Mouse (Mus musculus) ES-E14 (cell line): ENCODE results near the gene Nppb. TPM values are rescaled to one million over a fixed set of nuclear protein-coding genes. Genes with fewer than 3 reads are reported as not detected.

Experiments used
- DNase-seq: peaks from one replicate; pipeline ENCODE4 v3.0.0-alpha.2; 2013; ENCODE audit warnings: low read depth, low spot score
- H3K27ac ChIP-seq: 2 replicates; pipeline ENCODE4 v1.5.1; 2012; ENCODE audit warnings: low read depth, mild to moderate bottlenecking, low read length, moderate library complexity, mixed read lengths; ENCODE audit not compliant: poor library complexity, insufficient read depth, severe bottlenecking
- H3K36me3 ChIP-seq: 2 replicates; pipeline ENCODE4 v1.6.1; 2012; ENCODE audit warnings: mild to moderate bottlenecking, low read length, moderate library complexity, mixed read lengths; ENCODE audit not compliant: control insufficient read depth, poor library complexity, insufficient read depth, severe bottlenecking
- H3K4me1 ChIP-seq, 2 experiments: fragments of 150-350 bp in 1 of 2; sonication (generic) in 1 of 2; 2 replicates each; pipeline ENCODE4 v1.6.1; 2012; ENCODE audit warnings: low read length in 2 of 2, mild to moderate bottlenecking in 1 of 2, mixed read lengths in 1 of 2; ENCODE audit not compliant: control insufficient read depth in 2 of 2, insufficient read depth in 2 of 2, poor library complexity in 1 of 2
- H3K4me3 ChIP-seq, 2 experiments: fragments of 150-350 bp in 1 of 2; sonication (generic) in 1 of 2; 2 replicates each; pipeline ENCODE4 v1.5.1; 2012; ENCODE audit warnings: low read length in 2 of 2, low read depth in 1 of 2, mild to moderate bottlenecking in 1 of 2, mixed read lengths in 1 of 2; ENCODE audit not compliant: insufficient read depth in 1 of 2, poor library complexity in 1 of 2, severe bottlenecking in 1 of 2
- H3K9ac ChIP-seq: 2 replicates; pipeline ENCODE4 v1.6.1; 2012; ENCODE audit warnings: low read depth, mild to moderate bottlenecking, low read length, mixed read lengths; ENCODE audit not compliant: poor library complexity, insufficient read depth, severe bottlenecking
- H3K9me3 ChIP-seq: fragments of 150-350 bp; sonication (generic); 2 replicates; pipeline ENCODE4 v1.6.1; 2012; ENCODE audit warnings: low read depth, mild to moderate bottlenecking, low read length; ENCODE audit not compliant: control insufficient read depth, insufficient read depth
- CHD2 ChIP-seq: IDR thresholded peaks from 2 replicates; pipeline ENCODE4 v1.6.1; 2014; ENCODE audit warnings: mild to moderate bottlenecking, low read depth, low read length, inconsistent platforms
- HCFC1 ChIP-seq: IDR thresholded peaks from 2 replicates; pipeline ENCODE4 v1.6.1; 2012; ENCODE audit warnings: low read length, inconsistent platforms, borderline replicate concordance; ENCODE audit not compliant: insufficient read depth
- MAFK ChIP-seq: IDR thresholded peaks from 2 replicates; pipeline ENCODE4 v1.6.1; 2014; ENCODE audit warnings: mild to moderate bottlenecking, low read depth, low read length, inconsistent platforms; ENCODE audit not compliant: insufficient read depth
- ZC3H11A ChIP-seq: IDR thresholded peaks from 2 replicates; pipeline ENCODE4 v1.6.1; 2012; ENCODE audit warnings: low read depth, mild to moderate bottlenecking, inconsistent platforms, low read length, borderline replicate concordance
- ZNF384 ChIP-seq: IDR thresholded peaks from 2 replicates; pipeline ENCODE4 v1.6.1; 2012; ENCODE audit warnings: low read depth, low read length, inconsistent platforms
- in situ Hi-C, 2 experiments: fragments of 600-800 bp; cut with MboI; formaldehyde crosslinking; loops; one replicate each; pipeline ENCODE4 v1.15.1; 2025; ENCODE audit warnings: low sequenced_read_pairs in 2 of 2, inconsistent platforms in 1 of 2; ENCODE audit not compliant: unreplicated experiment in 2 of 2
- total RNA-seq: library from RNA; depleted of rRNA; stranded (reverse); fragments of 300-350 nt; gene quantifications from 2 replicates; pipeline ENCODE4 v1.2.3, GENCODE M21; 2012

The Nppb gene
- total RNA-seq, 1 experiment, result 3.8 TPM

DNA sequence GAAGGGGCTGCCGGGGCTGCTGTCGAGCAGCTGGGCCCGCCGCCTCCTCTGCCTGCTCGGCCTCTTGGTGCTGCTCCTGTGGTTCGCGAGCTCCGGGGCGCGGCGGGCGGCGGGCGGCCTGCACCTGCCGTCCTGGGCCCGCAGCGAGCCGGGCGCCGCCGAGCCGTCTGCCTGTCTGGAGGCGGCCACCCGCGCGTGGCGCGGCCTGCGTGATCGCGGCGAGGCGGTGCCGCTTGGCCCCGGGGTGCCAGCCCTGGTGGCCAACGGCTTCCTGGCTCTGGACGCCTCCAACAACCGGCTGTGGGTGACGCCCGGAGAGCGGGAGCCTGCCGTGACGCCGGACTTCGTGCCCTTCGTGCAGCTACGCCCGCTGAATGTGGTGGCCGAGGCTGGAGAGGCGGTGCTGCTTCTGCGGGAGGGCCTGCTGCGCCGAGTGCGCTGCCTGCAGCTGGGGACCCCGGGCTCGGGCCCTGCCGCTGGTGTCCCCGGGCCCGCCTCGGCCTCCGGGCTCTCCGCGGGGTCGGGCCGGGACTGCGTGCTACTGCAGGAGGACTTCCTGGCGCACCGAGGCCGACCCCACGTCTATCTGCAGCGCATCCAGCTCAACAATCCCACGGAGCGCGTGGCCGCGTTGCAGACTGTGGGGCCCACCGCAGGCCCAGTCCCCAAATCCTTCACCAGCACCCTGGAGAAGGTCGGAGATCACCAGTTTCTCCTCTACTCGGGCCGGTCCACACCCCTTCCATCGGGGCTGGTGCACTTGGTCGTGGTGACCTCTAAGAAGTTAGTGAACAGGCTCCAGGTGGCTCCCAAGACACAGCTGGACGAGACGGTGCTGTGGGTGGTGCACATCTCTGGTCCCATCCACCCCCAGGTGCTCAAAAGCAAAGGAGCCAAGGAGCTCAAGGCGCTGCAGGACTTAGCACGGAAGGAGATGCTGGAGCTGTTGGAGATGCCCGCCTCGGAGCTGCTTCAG, 44.3 kb upstream of the Nppb start:
- H3K9me3 ChIP-seq, result no peaks in the 10 kb centered on the region
- H3K4me1 ChIP-seq, result peaks cover 6 to 20% of the 10 kb centered on the region in 2 experiments
- no peak for DNase-seq
- TF ChIP-seq ZC3H11A (no peak), ZNF384 (no peak), HCFC1 (no peak), MAFK (no peak), CHD2 (no peak)
- in situ Hi-C loops, result no loop called here
- no peak overlapping the region for H3K27ac ChIP-seq
- peak overlapping the region; percentile 61 to 85 for H3K4me3 ChIP-seq
- peak overlapping the region; percentile 85 for H3K9ac ChIP-seq
- H3K36me3 ChIP-seq, result peaks cover 23% of the 10 kb centered on the region

DNA sequence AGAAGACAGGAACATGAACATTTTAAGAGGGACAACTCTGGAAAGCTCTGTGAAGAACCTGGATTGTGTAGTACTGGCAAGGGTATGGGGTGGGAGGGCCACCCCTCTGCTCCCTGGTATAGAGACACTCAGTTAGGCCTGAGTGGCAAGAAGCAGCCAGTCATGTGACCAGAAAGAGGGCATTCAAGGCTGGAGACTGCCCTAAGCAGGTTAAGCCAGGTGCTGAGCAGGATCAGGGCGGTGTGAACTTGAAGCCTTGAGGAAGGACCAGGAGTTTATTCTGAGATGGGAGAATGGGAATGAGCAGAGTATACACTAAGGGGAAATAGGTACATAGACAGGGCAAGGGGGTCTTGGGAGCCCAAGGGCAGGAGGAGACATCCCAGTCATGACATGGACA, 42.6 kb upstream of the Nppb start:
- no peak overlapping the region for H3K4me3 ChIP-seq
- H3K27ac ChIP-seq, result no peak overlapping the region
- peaks cover 4 to 14% of the 10 kb centered on the region in 2 experiments; a peak in 2 of 4 replicates for H3K4me1 ChIP-seq
- H3K9ac ChIP-seq, result no peak overlapping the region
- peaks cover 34% of the 10 kb centered on the region for H3K36me3 ChIP-seq
- TF ChIP-seq ZC3H11A (no peak), MAFK (no peak), HCFC1 (no peak), ZNF384 (no peak), CHD2 (no peak)
- no peak for DNase-seq
- in situ Hi-C loops, result no loop called here
- no peaks in the 10 kb centered on the region for H3K9me3 ChIP-seq

DNA sequence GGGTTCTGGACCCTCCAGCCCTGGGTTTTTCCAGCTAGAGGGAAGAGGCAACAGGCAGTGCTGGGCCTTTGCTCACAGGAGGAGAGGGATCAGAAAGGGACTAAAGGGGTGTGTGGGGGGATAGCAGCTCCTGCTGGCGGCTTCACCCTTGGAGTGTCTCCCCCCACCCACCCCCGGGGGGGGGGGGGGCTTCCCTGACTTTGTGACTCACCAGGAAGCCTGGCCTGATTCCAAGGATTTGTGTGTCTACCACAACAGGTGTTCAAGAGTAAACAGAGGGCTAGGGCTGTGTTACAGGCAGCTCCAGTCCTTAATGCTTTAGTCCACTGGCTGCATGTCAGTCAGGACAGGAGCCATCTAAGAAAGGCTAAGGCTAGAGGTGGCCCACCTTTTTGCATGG, 38.1 kb upstream of the Nppb start:
- H3K36me3 ChIP-seq, result peaks cover 34% of the 10 kb centered on the region
- no peak overlapping the region for H3K9ac ChIP-seq
- no peak overlapping the region for H3K27ac ChIP-seq
- no peak for DNase-seq
- no peaks in the 10 kb centered on the region for H3K9me3 ChIP-seq
- peaks cover 0 to 6% of the 10 kb centered on the region in 2 experiments; a peak in 1 of 4 replicates for H3K4me1 ChIP-seq
- in situ Hi-C loops, result no loop called here
- no peak overlapping the region for H3K4me3 ChIP-seq
- TF ChIP-seq HCFC1 (no peak), CHD2 (no peak), ZC3H11A (no peak), ZNF384 (no peak), MAFK (no peak)

DNA sequence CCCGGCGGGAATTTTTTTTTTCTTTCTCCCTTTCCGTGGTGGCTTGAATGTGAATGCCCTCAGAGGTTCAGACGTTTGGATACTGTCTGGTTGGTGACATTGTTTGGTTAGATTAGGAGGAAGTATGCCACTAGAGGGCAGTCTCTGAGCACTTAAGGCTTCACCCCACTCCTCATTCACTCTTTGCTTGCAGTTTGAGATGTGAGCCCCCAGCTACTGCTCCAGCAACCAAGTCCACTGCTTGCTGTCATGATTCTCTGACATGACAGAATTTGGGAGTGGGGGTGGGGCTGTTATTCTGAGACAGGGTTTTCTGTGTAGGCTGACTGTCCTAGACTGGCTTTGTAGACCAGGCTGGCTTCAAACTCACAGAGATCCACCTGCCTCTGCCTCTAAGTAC, 32.0 kb upstream of the Nppb start:
- Histone ChIP-seq H3K4me3 (no peak overlapping the region), H3K36me3 (no peaks in the 10 kb centered on the region), H3K4me1 (peaks cover 0 to 2% of the 10 kb centered on the region in 2 experiments; a peak in 1 of 4 replicates), H3K9ac (no peak overlapping the region), H3K27ac (no peak overlapping the region), H3K9me3 (no peaks in the 10 kb centered on the region)
- DNase-seq, result peak; percentile 69
- in situ Hi-C loops, result no loop called here
- TF ChIP-seq ZC3H11A (no peak), MAFK (no peak), ZNF384 (no peak), HCFC1 (no peak), CHD2 (no peak)
